Mouse (Mus musculus): ENCODE data around the gene Lrrc31. TPM values are rescaled to one million over a fixed set of nuclear protein-coding genes. Genes with fewer than 3 reads are reported as not detected.
"Not testable (repeated sequence)": the region's sequence is repeated elsewhere in the genome, so short reads cannot be mapped to it uniquely, and the experiment has no call there.

The Lrrc31 gene
- not detected in 2 replicates for polyA plus RNA-seq (2012)

- TF ChIP-seq GATA1 (IDR thresholded peaks at IDR 0.05; ENCODE audit: low read length), result not testable (repeated sequence)
These were observed at the start of gene Lrrc31 for GRCm38 (mm10) chr3:30699711-30700505. Lrrc31 (minus strand) TSS chr3:30699843.

GRCm38 (mm10) chr3:30748316-30748715, 48.7 kb upstream of the Lrrc31 start:
- TF ChIP-seq GATA1 (IDR thresholded peaks at IDR 0.05; ENCODE audit: low read length), result no peak

- TF ChIP-seq GATA1 (IDR thresholded peaks at IDR 0.05; ENCODE audit: low read length), result no peak
These were observed 46.4 kb upstream of the Lrrc31 start, which contains the start of gene Samd7 for GRCm38 (mm10) chr3:30746006-30746405. Samd7 (plus strand) TSS chr3:30746293.

GRCm38 (mm10) chr3:30742891-30743290, 43.2 kb upstream of the Lrrc31 start:
- no peak for TF ChIP-seq GATA1 (IDR thresholded peaks at IDR 0.05; ENCODE audit: low read length)

GRCm38 (mm10) chr3:30741306-30741705, 41.7 kb upstream of the Lrrc31 start:
- TF ChIP-seq GATA1 (IDR thresholded peaks at IDR 0.05; ENCODE audit: low read length), result no peak

- no peak for TF ChIP-seq GATA1 (IDR thresholded peaks at IDR 0.05; ENCODE audit: low read length)
These were observed 37.2 kb upstream of the Lrrc31 start for GRCm38 (mm10) chr3:30736809-30737208.

GRCm38 (mm10) chr3:30729046-30729445, 29.4 kb upstream of the Lrrc31 start:
- no peak for TF ChIP-seq GATA1 (IDR thresholded peaks at IDR 0.05; ENCODE audit: low read length)

- no peak for TF ChIP-seq GATA1 (IDR thresholded peaks at IDR 0.05; ENCODE audit: low read length)
These were observed 27.6 kb upstream of the Lrrc31 start for GRCm38 (mm10) chr3:30727209-30727608.

- TF ChIP-seq GATA1 (IDR thresholded peaks at IDR 0.05; ENCODE audit: low read length), result no peak
These were observed 25.9 kb upstream of the Lrrc31 start for GRCm38 (mm10) chr3:30725514-30725913.

- TF ChIP-seq GATA1 (IDR thresholded peaks at IDR 0.05; ENCODE audit: low read length), result no peak
These were observed 25.3 kb upstream of the Lrrc31 start for GRCm38 (mm10) chr3:30724848-30725465.

GRCm38 (mm10) chr3:30724105-30724824, 24.6 kb upstream of the Lrrc31 start:
- TF ChIP-seq GATA1 (IDR thresholded peaks at IDR 0.05; ENCODE audit: low read length), result no peak

GRCm38 (mm10) chr3:30723179-30723578, 23.5 kb upstream of the Lrrc31 start:
- no peak for TF ChIP-seq GATA1 (IDR thresholded peaks at IDR 0.05; ENCODE audit: low read length)

GRCm38 (mm10) chr3:30722461-30722860, 22.8 kb upstream of the Lrrc31 start:
- TF ChIP-seq GATA1 (IDR thresholded peaks at IDR 0.05; ENCODE audit: low read length), result no peak

- TF ChIP-seq GATA1 (IDR thresholded peaks at IDR 0.05; ENCODE audit: low read length), result no peak
These were observed 22.4 kb upstream of the Lrrc31 start for GRCm38 (mm10) chr3:30722036-30722435.

- no peak for TF ChIP-seq GATA1 (IDR thresholded peaks at IDR 0.05; ENCODE audit: low read length)
These were observed 19.0 kb upstream of the Lrrc31 start for GRCm38 (mm10) chr3:30718649-30719048.

GRCm38 (mm10) chr3:30713334-30713733, 13.7 kb upstream of the Lrrc31 start:
- TF ChIP-seq GATA1 (IDR thresholded peaks at IDR 0.05; ENCODE audit: low read length), result no peak

All from G1E-ER4 (cell line).